Mouse (Mus musculus) megakaryocyte, embryonic 14.5 days (primary cell): Measurements from ENCODE around the gene Itga9.

Experiments used
- FLI1 ChIP-seq: IDR thresholded peaks from 2 replicates; pipeline ENCODE4 v1.6.1; 2012; ENCODE audit warnings: low read length, inconsistent platforms, mixed read lengths
- GATA1 ChIP-seq: IDR thresholded peaks from 3 replicates; pipeline ENCODE4 v1.6.1; 2012; ENCODE audit warnings: mixed read lengths, low read length, inconsistent platforms, borderline replicate concordance

- TF ChIP-seq FLI1 (no peak), GATA1 (no peak)
Observed at GRCm38 (mm10) chr9:118733601-118734000, 127.1 kb downstream of the Itga9 start.
